11 mouse cellular contexts compared by ENCODE assay signal in the genomic region with DNA sequence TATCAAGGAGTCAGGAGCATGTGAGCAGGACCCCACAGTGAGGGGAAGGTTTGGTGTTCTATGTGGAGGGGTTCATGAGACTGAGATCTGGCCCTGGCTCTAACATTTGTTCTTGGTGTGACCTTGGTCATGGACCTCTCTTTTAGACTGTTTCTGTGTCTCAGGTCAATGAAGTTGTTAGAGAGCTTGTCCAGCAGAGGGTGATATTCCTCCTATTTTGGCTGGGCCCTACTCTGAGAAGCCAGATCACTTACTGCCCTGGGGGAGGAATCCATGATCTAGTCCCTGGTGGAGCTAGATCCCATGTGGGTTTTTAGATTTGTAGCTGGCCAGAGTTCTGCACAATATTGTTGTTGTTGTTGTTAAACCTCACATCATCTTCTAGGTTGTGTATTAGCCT. TPM values are rescaled to one million over a fixed set of nuclear protein-coding genes. Genes with fewer than 3 reads are reported as not detected.
DNase-seq lines count a peak whose midpoint lies in the region; TF ChIP-seq lines count a peak whose summit lies in the region.
"Had no signal": no experiment of that assay in that cellular context is flagged by ENCODE, and none has a peak within 500 bp of the region (broad histone marks: within the 10 kb centered on the region; RNA-seq: fewer than 3 reads in every experiment).

No protein-coding gene starts in this region.

- intact Hi-C loops in heart, postnatal 25 days (cut with DNase I), result loop anchor here (1.0 to 10.0 kb wide), 5 partner anchors 96 to 809 kb away; no protein-coding TSS in a partner anchor
- intact Hi-C loops in heart, postnatal 14 days (cut with DNase I), result loop anchor here (1.0 to 5.0 kb wide), 5 partner anchors 157 to 806 kb away; no protein-coding TSS in a partner anchor

- no peaks in the 10 kb centered on the region for H3K36me3 ChIP-seq in forebrain, embryonic 10.5 days (replicated peaks)
- H3K36me3 ChIP-seq: heart, embryonic 13.5 days; stomach, embryonic 15.5 days had no signal

- H3K4me1 ChIP-seq in forebrain, embryonic 10.5 days, result no peaks in the 10 kb centered on the region
- H3K4me1 ChIP-seq: heart, embryonic 13.5 days; stomach, embryonic 15.5 days had no signal

- H3K27me3 ChIP-seq in forebrain, embryonic 10.5 days (ENCODE audit: poor library complexity, severe bottlenecking), result no peaks in the 10 kb centered on the region
- H3K27me3 ChIP-seq: stomach, embryonic 15.5 days had no signal

- H3K9me3 ChIP-seq in forebrain, embryonic 10.5 days, result no peaks in the 10 kb centered on the region
- H3K9me3 ChIP-seq: heart, embryonic 13.5 days; stomach, embryonic 15.5 days had no signal

- no peak overlapping the region for H3K4me3 ChIP-seq in forebrain, embryonic 10.5 days
- H3K4me3 ChIP-seq: heart, embryonic 13.5 days; stomach, embryonic 15.5 days had no signal

- H3K27ac ChIP-seq in forebrain, embryonic 10.5 days, result no peak overlapping the region
- H3K27ac ChIP-seq: heart, embryonic 13.5 days; macrophage; stomach, embryonic 15.5 days had no signal

- DNase-seq in heart, adult 18-20 months, result peak; percentile 51 to 57
- no peak for DNase-seq in heart, postnatal 25 days (ENCODE audit: low spot score)
- peak; percentile 57 for DNase-seq in CD4-positive helper T cell, adult 2 months (ENCODE audit: low read depth, low spot score)
- DNase-seq in brain, embryonic 14.5 days (ENCODE audit: low read depth), result no peak
- DNase-seq in heart, postnatal 14 days, result peak; percentile 17 to 55
- DNase-seq in layer of hippocampus, adult 8-10 months (ENCODE audit: low spot score in 2 of 2), result peak; percentile 6 to 11
- peak; percentile 24 for DNase-seq in retina, embryonic 14.5 days (ENCODE audit: low spot score)
- DNase-seq in forebrain, embryonic 10.5 days (ENCODE audit: extremely low spot score, low spot score), result no peak

- TF ChIP-seq POLR2A in brain, embryonic 14.5 days (IDR thresholded peaks at IDR 0.05; ENCODE audit: borderline replicate concordance, extremely low read depth, insufficient read depth, insufficient read length, poor library complexity, severe bottlenecking), result no peak

- peak; percentile 40; the same call in 1 of the 2 replicates for TF ChIP-seq CTCF in brain, embryonic 14.5 days (IDR thresholded peaks at IDR 0.05; ENCODE audit: borderline replicate concordance, extremely low read depth, insufficient read depth, insufficient read length)

RNA-seq across cellular contexts. Expression of a gene that starts 23.0 kb away (rescaled TPM):
- not detected for total RNA-seq in heart, adult 18-20 months (2021)
- total RNA-seq in heart, postnatal 25 days (2021), result not detected
- not detected in 2 replicates for polyA plus RNA-seq in brain, embryonic 14.5 days (2012; rRNA removed)
- total RNA-seq in heart, postnatal 14 days (2021), result not detected
- not detected for total RNA-seq in layer of hippocampus, adult 8-10 months (2022)
- not detected in 2 replicates for polyA plus RNA-seq in forebrain, embryonic 10.5 days (2016; fragmentation: Nextera tagmentation; extraction: Ambion mirVana)
- polyA plus RNA-seq: heart, embryonic 13.5 days; macrophage; stomach, embryonic 15.5 days had no signal

RNA-seq across cellular contexts. Expression of a gene that starts 58.8 kb away (rescaled TPM):
- not detected for total RNA-seq in heart, adult 18-20 months (2021)
- total RNA-seq in heart, postnatal 25 days (2021), result not detected
- polyA plus RNA-seq in brain, embryonic 14.5 days (2012; rRNA removed), result 0.03 TPM in 1 of 2 replicates, not detected in the other
- total RNA-seq in heart, postnatal 14 days (2021), result not detected
- not detected for total RNA-seq in layer of hippocampus, adult 8-10 months (2022)
- not detected in 2 replicates for polyA plus RNA-seq in forebrain, embryonic 10.5 days (2016; fragmentation: Nextera tagmentation; extraction: Ambion mirVana)

Comparison
In these comparisons a context has a peak if more than half of its experiments do, and no peak if none do; other contexts are left out.
1. DNase-seq: peak in heart, adult 18-20 months (2 of 2), CD4-positive helper T cell, adult 2 months (single experiment), heart, postnatal 14 days (2 of 2), layer of hippocampus, adult 8-10 months (2 of 2) and retina, embryonic 14.5 days (single experiment); none in heart, postnatal 25 days (single experiment), brain, embryonic 14.5 days (single experiment) and forebrain, embryonic 10.5 days (single experiment).